Mouse (Mus musculus) erythroblast, embryonic 14.5 days (primary cell): ENCODE data around the gene Hmg20b.

ENCODE experiments used
- GATA1 ChIP-seq: IDR thresholded peaks from 2 replicates; pipeline ENCODE4 v1.6.1; 2012; ENCODE audit warnings: low read length, inconsistent platforms, mixed read lengths
- TAL1 ChIP-seq: IDR thresholded peaks from 3 replicates; pipeline ENCODE4 v1.6.1; 2012; ENCODE audit warnings: low read length, inconsistent platforms, mixed read lengths

DNA sequence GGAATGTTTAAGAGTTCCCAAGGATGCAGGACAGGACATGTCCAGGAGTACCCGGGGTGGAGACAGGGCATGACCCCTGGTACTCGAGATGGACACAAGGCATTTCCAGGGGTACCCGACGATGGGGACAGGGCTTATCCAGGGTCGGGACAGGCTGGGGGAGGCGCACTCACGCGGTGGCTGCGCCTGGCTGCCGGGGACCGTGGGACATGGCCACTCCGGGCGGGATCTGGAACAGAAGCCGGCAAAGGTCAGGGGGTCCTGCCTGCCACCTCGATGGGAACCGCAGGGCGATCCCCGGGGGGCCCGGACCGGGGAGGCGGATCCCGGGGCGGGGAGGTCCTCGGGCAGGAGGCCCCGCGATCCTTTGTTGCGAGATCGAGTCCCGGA, 324 bp downstream of the Hmg20b start:
- TF ChIP-seq GATA1 (no peak), TAL1 (no peak)
